Mouse (Mus musculus): ENCODE measurements around the gene Cd274. TPM values are rescaled to one million over a fixed set of nuclear protein-coding genes. Genes with fewer than 3 reads are reported as not detected.

Gene Cd274
- polyA plus RNA-seq, 1 experiment from 2014 or later = 0.16 TPM

GRCm38 (mm10) chr19:29419506-29419905, 52.3 kb downstream of the Cd274 start:
- WGBS = 77% methylated on average over 3 of the region's 3 CpGs
- no peak overlapping the region for H3K27ac ChIP-seq
- no peak for ATAC-seq (replicated peaks; ENCODE audit: low FRiP score)

GRCm38 (mm10) chr19:29419946-29420345, 52.7 kb downstream of the Cd274 start:
- ATAC-seq (replicated peaks; ENCODE audit: low FRiP score) = no peak
- no peaks in the 10 kb centered on the region for H3K27me3 ChIP-seq
- no peak overlapping the region for H3K27ac ChIP-seq
- H3K4me1 ChIP-seq = peaks cover 3% of the 10 kb centered on the region; the same call in 1 of the 2 replicates
- H3K4me3 ChIP-seq (replicated peaks) = no peak overlapping the region
- no peaks in the 10 kb centered on the region for H3K36me3 ChIP-seq
- no peak overlapping the region for H3K9ac ChIP-seq
- no peak overlapping the region for H3K4me2 ChIP-seq
- H3K9me3 ChIP-seq (replicated peaks) = no peaks in the 10 kb centered on the region

More at GRCm38 (mm10) chr19:29419506-29419905, 52.3 kb downstream of the Cd274 start:
- no peaks in the 10 kb centered on the region for H3K36me3 ChIP-seq
- peaks cover 3% of the 10 kb centered on the region; the same call in 1 of the 2 replicates for H3K4me1 ChIP-seq
- H3K9ac ChIP-seq = no peak overlapping the region
- H3K9me3 ChIP-seq (replicated peaks) = no peaks in the 10 kb centered on the region
- H3K4me2 ChIP-seq = no peak overlapping the region
- no peak overlapping the region for H3K4me3 ChIP-seq (replicated peaks)
- no peaks in the 10 kb centered on the region for H3K27me3 ChIP-seq

- H3K9me3 ChIP-seq (replicated peaks) = no peaks in the 10 kb centered on the region
- WGBS = 76% methylated on average over 8 of the region's 8 CpGs
- ATAC-seq (replicated peaks; ENCODE audit: low FRiP score) = no peak
Measured at GRCm38 (mm10) chr19:29420397-29420796, 53.1 kb downstream of the Cd274 start.

GRCm38 (mm10) chr19:29422013-29422645, 54.9 kb downstream of the Cd274 start:
- H3K27ac ChIP-seq = no peak overlapping the region
- H3K9ac ChIP-seq = no peak overlapping the region
- H3K4me1 ChIP-seq = peaks cover 3% of the 10 kb centered on the region; the same call in 1 of the 2 replicates
- H3K4me2 ChIP-seq = no peak overlapping the region
- H3K36me3 ChIP-seq = no peaks in the 10 kb centered on the region
- no peak for ATAC-seq (replicated peaks; ENCODE audit: low FRiP score)
- H3K27me3 ChIP-seq = no peaks in the 10 kb centered on the region
- no peak overlapping the region for H3K4me3 ChIP-seq (replicated peaks)
- no peaks in the 10 kb centered on the region for H3K9me3 ChIP-seq (replicated peaks)
- 84% methylated on average over 16 of the region's 16 CpGs for WGBS

More at GRCm38 (mm10) chr19:29420397-29420796, 53.1 kb downstream of the Cd274 start:
- Histone ChIP-seq H3K4me3 (replicated peaks) (no peak overlapping the region), H3K4me2 (no peak overlapping the region), H3K36me3 (no peaks in the 10 kb centered on the region), H3K9ac (no peak overlapping the region), H3K4me1 (peaks cover 3% of the 10 kb centered on the region; the same call in 1 of the 2 replicates), H3K27ac (no peak overlapping the region), H3K27me3 (no peaks in the 10 kb centered on the region)

- no peaks in the 10 kb centered on the region for H3K27me3 ChIP-seq
- no peak overlapping the region for H3K4me2 ChIP-seq
- no peak overlapping the region for H3K4me3 ChIP-seq (replicated peaks)
- WGBS = 83% methylated on average over 7 of the region's 7 CpGs
- H3K4me1 ChIP-seq = peaks cover 3% of the 10 kb centered on the region; the same call in 1 of the 2 replicates
- H3K36me3 ChIP-seq = no peaks in the 10 kb centered on the region
- no peak for ATAC-seq (replicated peaks; ENCODE audit: low FRiP score)
- no peak overlapping the region for H3K9ac ChIP-seq
- H3K27ac ChIP-seq = no peak overlapping the region
- no peaks in the 10 kb centered on the region for H3K9me3 ChIP-seq (replicated peaks)
Measured at GRCm38 (mm10) chr19:29422796-29423195, 55.5 kb downstream of the Cd274 start.

- 81% methylated on average over 3 of the region's 3 CpGs for WGBS
- Histone ChIP-seq H3K4me2 (no peak overlapping the region), H3K4me3 (replicated peaks) (no peak overlapping the region), H3K4me1 (no peaks in the 10 kb centered on the region), H3K36me3 (no peaks in the 10 kb centered on the region), H3K9me3 (replicated peaks) (no peaks in the 10 kb centered on the region), H3K9ac (no peak overlapping the region), H3K27me3 (no peaks in the 10 kb centered on the region), H3K27ac (no peak overlapping the region)
- no peak for ATAC-seq (replicated peaks; ENCODE audit: low FRiP score)
Measured at GRCm38 (mm10) chr19:29430516-29430915, 63.3 kb downstream of the Cd274 start.

- 71% methylated on average over 3 of the region's 3 CpGs for WGBS
- H3K4me1 ChIP-seq = no peaks in the 10 kb centered on the region
- H3K36me3 ChIP-seq = no peaks in the 10 kb centered on the region
Measured at GRCm38 (mm10) chr19:29430953-29431352, 63.7 kb downstream of the Cd274 start.

GRCm38 (mm10) chr19:29436793-29437479, 69.7 kb downstream of the Cd274 start:
- 85% methylated on average over 18 of the region's 18 CpGs for WGBS
- ATAC-seq (replicated peaks; ENCODE audit: low FRiP score) = no peak

More at GRCm38 (mm10) chr19:29430953-29431352, 63.7 kb downstream of the Cd274 start:
- H3K27me3 ChIP-seq = no peaks in the 10 kb centered on the region
- no peaks in the 10 kb centered on the region for H3K9me3 ChIP-seq (replicated peaks)
- H3K4me2 ChIP-seq = no peak overlapping the region
- no peak overlapping the region for H3K27ac ChIP-seq
- no peak overlapping the region for H3K4me3 ChIP-seq (replicated peaks)
- H3K9ac ChIP-seq = no peak overlapping the region
- no peak for ATAC-seq (replicated peaks; ENCODE audit: low FRiP score)

More at GRCm38 (mm10) chr19:29436793-29437479, 69.7 kb downstream of the Cd274 start:
- Histone ChIP-seq H3K4me2 (no peak overlapping the region), H3K36me3 (no peaks in the 10 kb centered on the region), H3K27me3 (no peaks in the 10 kb centered on the region), H3K9ac (no peak overlapping the region), H3K4me1 (no peaks in the 10 kb centered on the region), H3K4me3 (replicated peaks) (no peak overlapping the region), H3K9me3 (replicated peaks) (no peaks in the 10 kb centered on the region), H3K27ac (no peak overlapping the region)

Other genes with a start within 250 kb of the Cd274 start
- gene Jak2, start 115.6 kb upstream of the Cd274 start, polyA plus RNA-seq (2015; fragmentation: Nextera tagmentation; extraction: Ambion mirVana) = 8.1 and 8.8 TPM in 2 replicates
- 5.2 and 7.1 TPM in 2 replicates for gene Insl6, start 42.1 kb upstream of the Cd274 start, polyA plus RNA-seq (2015; fragmentation: Nextera tagmentation; extraction: Ambion mirVana)
- 0.31 and 0.46 TPM in 2 replicates for gene Rln1, start 32.8 kb upstream of the Cd274 start, polyA plus RNA-seq (2015; fragmentation: Nextera tagmentation; extraction: Ambion mirVana)
- 51.1 and 52.9 TPM in 2 replicates for gene Plgrkt, start 65 bp upstream of the Cd274 start, polyA plus RNA-seq (2015; fragmentation: Nextera tagmentation; extraction: Ambion mirVana)
- gene Pdcd1lg2, start 43.5 kb downstream of the Cd274 start, polyA plus RNA-seq (2015; fragmentation: Nextera tagmentation; extraction: Ambion mirVana) = not detected in 2 replicates
- 14.2 and 14.6 TPM in 2 replicates for gene Ric1, start 154.8 kb downstream of the Cd274 start, polyA plus RNA-seq (2015; fragmentation: Nextera tagmentation; extraction: Ambion mirVana)